Mouse (Mus musculus) cerebellum, postnatal 10 days (tissue): ENCODE measurements around the gene Olfr1015.

Experiments used
- DNase-seq, 2 experiments: peaks; one replicate each; pipeline ENCODE4 v3.0.0; 2021; ENCODE audit warnings: mixed read lengths in 2 of 2

The Olfr1015 gene

GRCm38 (mm10) chr2:85781717-85782116, at the start of gene Olfr1015:
TSS of gene Olfr1015 (plus strand) at chr2:85782017.
- no peak for DNase-seq

- DNase-seq: peak; percentile 14 to 59
Observed at GRCm38 (mm10) chr2:85753822-85754221, 28.0 kb upstream of the Olfr1015 start.

- no peak for DNase-seq
Observed at GRCm38 (mm10) chr2:85762666-85763065, 19.2 kb upstream of the Olfr1015 start, which contains the start of gene Olfr1012. TSS of gene Olfr1012 (minus strand) at chr2:85762766.

GRCm38 (mm10) chr2:85766798-85767197, 15.0 kb upstream of the Olfr1015 start, which contains the start of gene Olfr1013:
TSS of gene Olfr1013 (plus strand) at chr2:85767098.
- DNase-seq: no peak

- DNase-seq: no peak
Observed at GRCm38 (mm10) chr2:85772413-85772812, 9.4 kb upstream of the Olfr1015 start, which contains the start of gene Olfr1014. TSS of gene Olfr1014 (plus strand) at chr2:85772713.

GRCm38 (mm10) chr2:85792331-85792730, 10.5 kb downstream of the Olfr1015 start:
- DNase-seq: peak; percentile 1 to 2

GRCm38 (mm10) chr2:85802444-85802843, 20.6 kb downstream of the Olfr1015 start, which contains the start of gene Olfr1016:
TSS of gene Olfr1016 (minus strand) at chr2:85802544.
- no peak for DNase-seq

GRCm38 (mm10) chr2:85804501-85804900, 22.7 kb downstream of the Olfr1015 start:
- DNase-seq: no peak

GRCm38 (mm10) chr2:85818179-85818578, 36.4 kb downstream of the Olfr1015 start, which contains the start of gene Olfr1018:
TSS of gene Olfr1018 (plus strand) at chr2:85818479.
- no peak for DNase-seq
